Mouse (Mus musculus) hindbrain, embryonic 13.5 days (tissue): ENCODE measurements around the gene Rundc3a. TPM values are rescaled to one million over a fixed set of nuclear protein-coding genes. Genes with fewer than 3 reads are reported as not detected.
"Not testable (repeated sequence)": the region's sequence is repeated elsewhere in the genome, so short reads cannot be mapped to it uniquely, and the experiment has no call there.

Experiments used
- ATAC-seq: fragments of 200-750 bp; cut with Nextera tagmentation; 2 replicates; pipeline ENCODE4 v1.8.0; 2017; ENCODE audit warnings: moderate TSS enrichment; ENCODE audit not compliant: low FRiP score
- H3K27ac ChIP-seq: fragments of 300-500 bp; sonication (generic); 2 replicates; pipeline ENCODE4 v1.5.1; 2015; ENCODE audit warnings: inconsistent platforms, mild to moderate bottlenecking, moderate library complexity
- H3K27me3 ChIP-seq: fragments of 300-500 bp; sonication (generic); 2 replicates; pipeline ENCODE4 v1.6.1; 2015; ENCODE audit warnings: mild to moderate bottlenecking, inconsistent platforms
- H3K36me3 ChIP-seq: fragments of 300-500 bp; sonication (generic); 2 replicates; pipeline ENCODE4 v1.6.1; 2015; ENCODE audit warnings: mild to moderate bottlenecking, inconsistent platforms
- H3K4me1 ChIP-seq: fragments of 300-500 bp; sonication (generic); replicated peaks from 2 replicates; pipeline ENCODE4 v1.6.1; 2015; ENCODE audit warnings: inconsistent platforms
- H3K4me2 ChIP-seq: fragments of 300-500 bp; sonication (generic); 2 replicates; pipeline ENCODE4 v1.6.1; 2015; ENCODE audit warnings: inconsistent platforms, mild to moderate bottlenecking, moderate library complexity
- H3K4me3 ChIP-seq: fragments of 300-500 bp; sonication (generic); 2 replicates; pipeline ENCODE4 v1.5.1; 2015; ENCODE audit warnings: mild to moderate bottlenecking, inconsistent platforms
- H3K9ac ChIP-seq: fragments of 300-500 bp; sonication (generic); 2 replicates; pipeline ENCODE4 v1.6.1; 2015; ENCODE audit warnings: mild to moderate bottlenecking, inconsistent platforms
- H3K9me3 ChIP-seq: fragments of 300-500 bp; sonication (generic); 2 replicates; pipeline ENCODE4 v1.6.1; 2016; ENCODE audit warnings: inconsistent platforms
- WGBS: fragments of 180-500 bp; shearing (Covaris S2); methylation state at CpG from one replicate; pipeline ENCODE4 v1.1.7; 2015; 5-methylcytosine and 5-hydroxymethylcytosine counted together
- polyA plus RNA-seq: library from polyadenylated mRNA; unstranded; fragments of >200 nt; fragmentation: Nextera tagmentation; extraction: Ambion mirVana; gene quantifications from 2 replicates; pipeline ENCODE4 v1.2.1, GENCODE M21; 2015

Gene Rundc3a
- polyA plus RNA-seq, 1 experiment from 2014 or later = 144 TPM

- no peak overlapping the region for H3K4me2 ChIP-seq
- no peak for ATAC-seq
- 84% methylated on average over 12 of the region's 12 CpGs for WGBS
- H3K9me3 ChIP-seq = no peaks in the 10 kb centered on the region
- no peak overlapping the region for H3K9ac ChIP-seq
- H3K36me3 ChIP-seq = no peaks in the 10 kb centered on the region
- no peak overlapping the region for H3K4me3 ChIP-seq
- H3K4me1 ChIP-seq = no peaks in the 10 kb centered on the region
- peaks cover 10% of the 10 kb centered on the region for H3K27me3 ChIP-seq
- H3K27ac ChIP-seq = no peak overlapping the region
Measured at GRCm38 (mm10) chr11:102356190-102356589, 37.0 kb upstream of the Rundc3a start.

GRCm38 (mm10) chr11:102356636-102357350 is 36.4 kb upstream of the Rundc3a start:
- no peaks in the 10 kb centered on the region for H3K9me3 ChIP-seq
- no peak overlapping the region for H3K4me3 ChIP-seq
- WGBS = 76% methylated on average over 31 of the region's 31 CpGs
- no peak overlapping the region for H3K27ac ChIP-seq
- H3K9ac ChIP-seq = no peak overlapping the region
- H3K4me2 ChIP-seq = no peak overlapping the region
- H3K36me3 ChIP-seq = no peaks in the 10 kb centered on the region
- ATAC-seq = no peak
- peaks cover 9% of the 10 kb centered on the region for H3K27me3 ChIP-seq
- no peaks in the 10 kb centered on the region for H3K4me1 ChIP-seq

GRCm38 (mm10) chr11:102358365-102358764 is 34.8 kb upstream of the Rundc3a start:
- no peak overlapping the region for H3K4me2 ChIP-seq
- peaks cover 4% of the 10 kb centered on the region for H3K27me3 ChIP-seq
- H3K27ac ChIP-seq = no peak overlapping the region
- H3K4me3 ChIP-seq = no peak overlapping the region
- H3K9me3 ChIP-seq = no peaks in the 10 kb centered on the region
- 77% methylated on average over 10 of the region's 10 CpGs for WGBS
- H3K4me1 ChIP-seq = no peaks in the 10 kb centered on the region
- ATAC-seq = no peak
- H3K36me3 ChIP-seq = no peaks in the 10 kb centered on the region
- H3K9ac ChIP-seq = no peak overlapping the region; the same call in 1 of the 2 replicates

DNA sequence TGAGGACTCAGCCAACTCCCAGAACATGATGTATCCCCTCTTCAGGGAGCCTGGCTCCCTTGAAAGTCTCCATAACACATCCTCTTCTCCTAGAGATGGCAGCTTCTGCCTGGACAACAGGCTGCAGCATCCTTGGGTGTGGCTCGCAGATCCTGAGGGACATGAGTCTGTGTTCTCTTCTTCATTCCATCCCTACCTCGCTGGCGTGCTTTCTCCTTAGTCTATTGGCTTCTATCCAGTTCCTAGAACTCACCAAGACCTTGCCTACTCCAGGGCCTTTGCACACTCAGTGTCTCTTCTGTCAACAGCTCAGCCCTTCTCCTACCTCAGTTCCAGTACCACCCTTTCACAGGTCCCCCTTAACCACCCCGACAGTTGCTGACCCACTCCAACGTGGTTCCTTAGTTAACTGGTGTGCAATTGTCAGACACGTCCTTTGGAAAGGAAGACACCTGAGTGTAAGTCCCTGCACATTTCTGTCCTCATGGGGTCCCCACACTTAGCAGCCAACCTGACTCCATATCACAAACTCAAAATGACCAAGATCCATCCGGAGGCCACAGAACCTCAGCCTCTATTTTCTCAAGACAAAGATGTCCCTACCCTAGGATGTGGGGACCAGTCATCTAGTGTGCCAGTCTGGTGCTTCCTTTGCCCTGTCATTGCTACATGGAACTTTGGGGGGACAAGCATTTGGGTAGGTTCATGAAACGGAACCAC is 31.3 kb upstream of the Rundc3a start:
- Histone ChIP-seq H3K9ac (no peak overlapping the region), H3K27me3 (peaks cover 1% of the 10 kb centered on the region; the same call in 1 of the 2 replicates), H3K36me3 (no peaks in the 10 kb centered on the region), H3K4me1 (no peaks in the 10 kb centered on the region), H3K9me3 (no peaks in the 10 kb centered on the region), H3K27ac (no peak overlapping the region), H3K4me2 (no peak overlapping the region), H3K4me3 (no peak overlapping the region)
- no peak for ATAC-seq
- WGBS = 88% methylated on average over 8 of the region's 8 CpGs

GRCm38 (mm10) chr11:102363623-102364022 is 29.6 kb upstream of the Rundc3a start:
- no peak overlapping the region for H3K4me3 ChIP-seq
- no peaks in the 10 kb centered on the region for H3K9me3 ChIP-seq
- no peak overlapping the region for H3K27ac ChIP-seq
- no peaks in the 10 kb centered on the region for H3K4me1 ChIP-seq
- H3K36me3 ChIP-seq = no peaks in the 10 kb centered on the region
- no peaks in the 10 kb centered on the region; the same call in 1 of the 2 replicates for H3K27me3 ChIP-seq
- H3K9ac ChIP-seq = no peak overlapping the region
- H3K4me2 ChIP-seq = no peak overlapping the region
- WGBS = 57% methylated on average over 2 of the region's 2 CpGs
- ATAC-seq = no peak

DNA sequence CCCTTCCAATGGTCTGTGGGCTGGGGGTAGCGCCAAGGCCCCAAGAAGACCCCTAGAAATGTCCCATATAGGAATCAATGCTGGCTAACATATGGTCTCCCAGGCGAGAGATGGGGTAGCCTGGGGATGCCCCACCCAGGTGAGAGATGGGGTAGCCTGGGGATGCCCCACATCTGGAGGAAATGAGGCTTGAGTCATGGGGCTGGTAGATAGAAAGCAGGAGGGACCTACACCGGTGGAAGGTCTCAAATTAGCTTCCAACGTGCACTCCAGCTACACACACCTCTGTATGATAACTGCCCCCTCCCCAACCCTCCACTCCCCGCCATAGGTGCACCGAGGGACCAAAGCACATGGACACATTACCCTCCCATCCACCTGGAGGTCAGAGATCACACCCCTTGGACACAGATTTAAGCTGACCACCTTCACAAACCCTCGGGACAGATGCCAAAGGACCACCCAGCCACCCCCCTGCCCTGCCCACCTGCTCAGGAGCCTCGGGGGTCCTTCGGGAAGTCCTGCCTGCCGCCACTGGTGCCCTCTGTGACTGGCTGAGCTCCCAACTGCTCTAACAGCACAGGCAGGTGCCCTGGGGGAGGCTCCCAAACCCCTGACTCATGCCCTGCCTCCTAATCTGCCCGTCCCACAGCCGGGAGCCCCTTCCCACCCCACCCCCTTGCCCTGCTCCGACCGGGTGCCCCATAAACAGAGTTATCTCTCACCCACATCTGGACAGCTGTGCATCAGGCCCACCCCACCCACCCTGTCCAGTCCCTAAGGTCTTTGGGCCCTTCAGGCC is 28.4 kb upstream of the Rundc3a start:
- Histone ChIP-seq H3K27ac (no peak overlapping the region), H3K27me3 (0 out of 2 replicates have a peak, but pooled peaks cover 3% of the 10 kb centered on the region), H3K4me3 (no peak overlapping the region), H3K9ac (no peak overlapping the region), H3K4me1 (no peaks in the 10 kb centered on the region), H3K4me2 (no peak overlapping the region), H3K36me3 (no peaks in the 10 kb centered on the region), H3K9me3 (no peaks in the 10 kb centered on the region)
- ATAC-seq = no peak
- WGBS = 90% methylated on average over 14 of the region's 14 CpGs

DNA sequence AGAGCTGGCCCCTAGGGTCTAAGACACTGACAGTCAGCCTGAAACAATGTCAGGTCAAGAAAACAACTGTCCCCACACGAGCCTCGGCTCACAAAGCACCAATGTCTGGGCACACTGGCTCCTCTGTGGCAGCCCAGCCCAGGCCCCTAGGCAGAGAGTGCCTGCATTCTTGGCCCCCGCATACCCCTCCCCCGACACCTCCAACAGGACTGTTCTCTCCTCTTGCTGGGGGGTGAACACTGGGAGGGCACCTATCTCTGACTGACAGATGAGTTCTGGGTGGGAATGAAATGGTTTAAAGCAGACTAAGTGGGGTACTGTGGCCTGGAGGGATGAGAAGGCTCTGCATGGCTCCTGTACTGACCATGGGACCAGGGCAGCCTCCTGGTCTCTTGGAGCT is 27.5 kb upstream of the Rundc3a start:
- Histone ChIP-seq H3K4me3 (no peak overlapping the region), H3K9me3 (no peaks in the 10 kb centered on the region), H3K4me1 (no peaks in the 10 kb centered on the region), H3K27ac (no peak overlapping the region), H3K36me3 (no peaks in the 10 kb centered on the region), H3K9ac (no peak overlapping the region), H3K27me3 (0 out of 2 replicates have a peak, but pooled peaks cover 3% of the 10 kb centered on the region), H3K4me2 (no peak overlapping the region)
- WGBS = 51% methylated on average over 4 of the region's 4 CpGs
- ATAC-seq = no peak

DNA sequence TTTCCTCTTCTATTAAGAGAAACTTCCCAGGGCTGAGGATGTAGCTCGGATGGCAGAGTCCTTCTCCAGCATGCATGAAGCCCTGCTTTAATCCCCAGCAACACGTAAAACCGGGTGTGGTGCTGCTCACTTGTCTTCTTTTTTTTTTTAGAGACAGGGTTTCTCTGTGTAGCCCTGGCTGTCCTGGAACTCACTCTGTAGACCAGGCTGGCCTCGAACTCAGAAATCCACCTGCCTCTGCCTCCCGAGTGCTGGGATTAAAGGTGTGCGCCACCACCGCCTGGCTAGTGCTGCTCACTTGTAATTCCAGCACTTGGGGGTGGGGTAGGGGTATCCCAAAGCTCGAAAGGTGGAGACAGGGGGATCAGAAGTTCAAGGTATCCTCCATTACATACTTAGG is 27.1 kb upstream of the Rundc3a start, which contains the start of gene Slc4a1:
TSS of gene Slc4a1 (minus strand) at position 101 of the 400 bp plus-strand sequence.
- H3K27ac ChIP-seq, H3K36me3 ChIP-seq, H3K4me2 ChIP-seq, ATAC-seq, H3K27me3 ChIP-seq, H3K4me1 ChIP-seq, H3K4me3 ChIP-seq, H3K9me3 ChIP-seq, H3K9ac ChIP-seq: not testable (repeated sequence)
- WGBS = 86% methylated on average over 8 of the region's 8 CpGs

DNA sequence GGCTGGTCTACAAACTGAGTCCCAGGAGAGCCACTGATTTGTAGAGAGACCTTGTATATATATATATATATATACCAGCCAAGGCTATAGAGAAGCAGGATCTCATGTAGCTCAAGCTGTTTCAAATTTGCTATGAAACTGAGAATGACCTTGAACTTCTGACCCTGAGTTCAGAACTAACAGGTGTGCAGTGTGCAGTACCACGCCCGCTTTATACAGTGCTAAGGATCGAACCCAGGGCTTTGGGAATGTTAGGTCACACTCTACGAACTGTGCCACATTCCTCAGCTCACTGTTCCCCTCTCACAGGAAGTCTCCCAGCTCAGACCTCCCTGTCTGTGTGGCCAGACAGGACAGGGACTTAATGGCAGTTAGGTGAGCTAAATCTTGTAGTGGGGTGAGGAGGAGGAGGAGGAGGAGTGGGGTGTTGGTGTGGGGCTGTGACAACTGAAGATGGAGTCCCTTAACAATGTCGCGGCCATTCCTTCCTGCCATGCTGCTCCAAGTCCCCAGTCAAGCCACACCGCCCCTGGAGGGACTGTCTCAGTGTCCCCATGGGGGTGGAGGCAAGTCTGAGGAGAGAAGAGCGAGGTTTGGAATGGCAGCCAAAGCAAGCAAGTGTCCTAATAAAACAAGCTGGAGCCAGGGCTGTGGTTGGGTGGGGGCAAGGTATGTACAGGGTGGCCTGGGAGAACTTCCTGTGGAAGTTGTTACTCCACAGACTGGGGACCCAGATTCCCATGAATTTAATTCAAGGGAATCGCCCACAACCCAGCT is 25.5 kb upstream of the Rundc3a start:
- no peaks in the 10 kb centered on the region for H3K9me3 ChIP-seq
- ATAC-seq = no peak
- 0 out of 2 replicates have a peak, but pooled peaks cover 5% of the 10 kb centered on the region for H3K27me3 ChIP-seq
- no peak overlapping the region for H3K4me2 ChIP-seq
- H3K4me3 ChIP-seq = no peak overlapping the region
- no peaks in the 10 kb centered on the region for H3K36me3 ChIP-seq
- H3K27ac ChIP-seq = no peak overlapping the region
- no peaks in the 10 kb centered on the region for H3K4me1 ChIP-seq
- no peak overlapping the region for H3K9ac ChIP-seq
- 79% methylated on average over 9 of the region's 9 CpGs for WGBS

DNA sequence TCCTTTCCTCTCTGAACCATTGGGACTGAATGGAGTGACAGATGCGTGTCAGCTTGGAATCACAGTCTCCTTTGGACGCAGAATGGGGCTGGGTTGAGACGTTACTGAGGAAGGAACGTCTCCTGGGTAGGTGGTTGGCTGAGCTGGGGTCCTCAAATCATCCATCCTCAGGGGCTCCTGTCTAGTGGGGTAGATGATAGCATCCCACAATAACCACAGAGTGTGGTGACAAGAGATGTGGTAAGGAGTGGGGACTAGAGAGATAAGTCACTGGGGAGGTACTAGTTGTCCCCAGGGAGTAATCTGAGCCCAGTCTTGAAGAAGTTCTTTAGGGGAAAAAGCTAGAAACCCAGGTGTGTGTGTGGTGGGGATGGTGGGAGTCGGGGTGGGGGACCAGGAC is 24.9 kb upstream of the Rundc3a start:
- no peaks in the 10 kb centered on the region for H3K9me3 ChIP-seq
- 83% methylated on average over 5 of the region's 5 CpGs for WGBS
- no peak overlapping the region for H3K9ac ChIP-seq
- no peak overlapping the region for H3K27ac ChIP-seq
- H3K4me2 ChIP-seq = no peak overlapping the region
- H3K4me1 ChIP-seq = no peaks in the 10 kb centered on the region
- no peaks in the 10 kb centered on the region for H3K36me3 ChIP-seq
- ATAC-seq = no peak
- 0 out of 2 replicates have a peak, but pooled peaks cover 10% of the 10 kb centered on the region for H3K27me3 ChIP-seq
- H3K4me3 ChIP-seq = no peak overlapping the region

GRCm38 (mm10) chr11:102369263-102369662 is 23.9 kb upstream of the Rundc3a start:
- no peak for ATAC-seq
- no peaks in the 10 kb centered on the region for H3K4me1 ChIP-seq
- WGBS = 77% methylated on average over 4 of the region's 4 CpGs
- no peaks in the 10 kb centered on the region for H3K36me3 ChIP-seq
- H3K27me3 ChIP-seq = 0 out of 2 replicates have a peak, but pooled peaks cover 17% of the 10 kb centered on the region
- no peaks in the 10 kb centered on the region for H3K9me3 ChIP-seq
- no peak overlapping the region for H3K9ac ChIP-seq
- no peak overlapping the region for H3K4me2 ChIP-seq
- no peak overlapping the region for H3K27ac ChIP-seq
- H3K4me3 ChIP-seq = no peak overlapping the region
